Mouse (Mus musculus) intestine, embryonic 16.5 days (tissue): Measurements from ENCODE around the gene Fyn. TPM values are rescaled to one million over a fixed set of nuclear protein-coding genes. Genes with fewer than 3 reads are reported as not detected.

Source experiments
- ATAC-seq: fragments of 200-750 bp; cut with Nextera tagmentation; 2 replicates; pipeline ENCODE4 v1.8.0; 2017; ENCODE audit warnings: moderate TSS enrichment, moderate library complexity
- H3K27ac ChIP-seq: fragments of 300-500 bp; sonication (generic); 2 replicates; pipeline ENCODE4 v1.5.1; 2014; ENCODE audit warnings: mild to moderate bottlenecking, low read length
- H3K27me3 ChIP-seq: fragments of 300-500 bp; sonication (generic); replicated peaks from 2 replicates; pipeline ENCODE4 v1.6.1; 2014; ENCODE audit warnings: low read length, control low read depth, mixed read lengths; ENCODE audit not compliant: control insufficient read depth, insufficient read depth
- H3K36me3 ChIP-seq: fragments of 300-500 bp; sonication (generic); 2 replicates; pipeline ENCODE4 v1.6.1; 2014; ENCODE audit warnings: low read length, control low read depth; ENCODE audit not compliant: control insufficient read depth, insufficient read depth
- H3K4me1 ChIP-seq: fragments of 300-500 bp; sonication (generic); 2 replicates; pipeline ENCODE4 v1.6.1; 2014; ENCODE audit warnings: low read length, control low read depth, mixed read lengths; ENCODE audit not compliant: control insufficient read depth, insufficient read depth
- H3K4me2 ChIP-seq: fragments of 300-500 bp; sonication (generic); 2 replicates; pipeline ENCODE4 v1.6.1; 2014; ENCODE audit warnings: low read depth, low read length, control low read depth
- H3K4me3 ChIP-seq: fragments of 300-500 bp; sonication (generic); 2 replicates; pipeline ENCODE4 v1.5.1; 2014; ENCODE audit warnings: mild to moderate bottlenecking, low read length
- H3K9ac ChIP-seq: fragments of 300-500 bp; sonication (generic); 2 replicates; pipeline ENCODE4 v1.6.1; 2014; ENCODE audit warnings: low read depth, low read length
- H3K9me3 ChIP-seq: fragments of 300-500 bp; sonication (generic); 2 replicates; pipeline ENCODE4 v1.6.1; 2016; ENCODE audit warnings: low read length, control low read depth; ENCODE audit not compliant: control insufficient read depth
- WGBS: fragments of 180-500 bp; shearing (Covaris S2); extraction: QIAGEN DNeasy Blood & Tissue Kit; methylation state at CpG from one replicate; pipeline ENCODE4 v1.1.7; 2014; 5-methylcytosine and 5-hydroxymethylcytosine counted together
- polyA plus RNA-seq: library from polyadenylated mRNA; unstranded; fragments of >200 nt; fragmentation: Nextera tagmentation; extraction: Ambion mirVana; gene quantifications from 2 replicates; pipeline ENCODE4 v1.2.1, GENCODE M21; 2015

Fyn gene
- polyA plus RNA-seq, 1 experiment from 2014 or later: 16.1 TPM

DNA sequence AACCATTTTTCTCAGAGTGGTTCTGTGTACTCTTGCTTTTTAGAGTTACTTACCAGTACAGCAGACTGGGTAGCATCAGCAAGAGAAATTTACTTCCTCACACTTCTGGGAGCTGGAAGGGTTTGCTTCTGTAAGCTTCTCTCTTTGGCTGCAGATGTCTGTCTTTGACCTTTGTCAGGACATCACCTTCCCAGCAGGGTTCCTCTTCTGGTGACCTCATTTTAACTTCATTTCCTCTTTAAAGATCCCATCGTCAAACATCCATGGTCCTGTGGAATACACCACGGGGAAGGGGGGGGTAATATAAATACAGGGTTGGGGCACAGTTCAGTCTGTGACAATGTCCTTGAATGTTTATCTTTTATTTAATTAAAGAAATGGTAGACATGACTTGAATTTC, 74.5 kb downstream of the Fyn start:
- no peaks in the 10 kb centered on the region for H3K36me3 ChIP-seq
- no peaks in the 10 kb centered on the region for H3K4me1 ChIP-seq
- WGBS: 54% methylated on average over 2 of the region's 2 CpGs
- H3K4me3 ChIP-seq: no peak overlapping the region
- no peak overlapping the region for H3K4me2 ChIP-seq
- no peak overlapping the region for H3K9ac ChIP-seq
- H3K9me3 ChIP-seq: no peaks in the 10 kb centered on the region
- no peaks in the 10 kb centered on the region for H3K27me3 ChIP-seq
- no peak overlapping the region for H3K27ac ChIP-seq
- no peak for ATAC-seq

DNA sequence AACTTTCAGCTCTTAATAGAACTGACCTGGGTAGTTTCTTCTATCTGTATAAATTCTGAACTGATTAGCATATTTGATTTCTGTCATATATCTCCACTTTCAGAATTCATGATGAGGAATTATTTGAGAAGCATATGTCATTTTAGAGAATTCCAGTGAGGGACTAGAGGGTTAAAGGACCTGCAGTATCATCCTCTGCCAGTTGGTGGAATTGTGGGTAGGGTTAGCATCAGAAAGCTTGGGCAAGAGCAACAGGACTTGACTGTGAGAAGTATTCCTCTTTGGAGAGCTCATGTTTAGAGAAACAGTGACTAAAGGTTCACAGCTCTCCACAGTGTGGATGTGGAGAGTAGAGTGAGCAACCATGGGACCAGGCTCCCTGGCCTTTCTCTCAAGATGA, 75.3 kb downstream of the Fyn start:
- H3K4me1 ChIP-seq: 0 out of 2 replicates have a peak, but pooled peaks cover 2% of the 10 kb centered on the region
- no peak for ATAC-seq
- H3K27me3 ChIP-seq: no peaks in the 10 kb centered on the region
- no peaks in the 10 kb centered on the region for H3K9me3 ChIP-seq
- no peak overlapping the region for H3K4me2 ChIP-seq
- H3K9ac ChIP-seq: no peak overlapping the region
- H3K4me3 ChIP-seq: no peak overlapping the region
- H3K27ac ChIP-seq: no peak overlapping the region
- no peaks in the 10 kb centered on the region for H3K36me3 ChIP-seq

DNA sequence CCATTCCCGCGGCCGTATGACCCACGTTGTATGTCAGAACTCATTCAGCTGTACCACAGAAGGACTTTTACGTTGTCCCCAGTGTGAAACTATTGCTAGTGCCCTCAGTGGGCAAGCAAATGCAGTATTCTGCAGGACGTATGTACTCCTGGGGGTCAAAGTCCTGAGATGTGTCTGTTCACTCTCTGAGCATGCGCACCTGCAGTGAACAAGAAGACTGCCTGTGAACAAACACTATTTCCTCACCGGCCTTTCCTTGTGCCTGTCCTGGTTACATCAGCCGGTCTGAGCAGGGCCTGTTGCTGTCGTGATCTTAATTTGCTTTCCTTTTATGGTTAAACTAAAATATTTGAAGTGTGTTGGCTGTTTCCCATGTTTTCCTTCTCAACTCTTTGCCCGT, 77.2 kb downstream of the Fyn start:
- ATAC-seq: peak; percentile 74
- 72% methylated on average over 11 of the region's 11 CpGs for WGBS
- Histone ChIP-seq H3K9me3 (no peaks in the 10 kb centered on the region), H3K27me3 (no peaks in the 10 kb centered on the region), H3K9ac (no peak overlapping the region), H3K4me1 (peaks cover 18% of the 10 kb centered on the region), H3K36me3 (no peaks in the 10 kb centered on the region), H3K27ac (no peak overlapping the region), H3K4me2 (no peak overlapping the region), H3K4me3 (no peak overlapping the region)

DNA sequence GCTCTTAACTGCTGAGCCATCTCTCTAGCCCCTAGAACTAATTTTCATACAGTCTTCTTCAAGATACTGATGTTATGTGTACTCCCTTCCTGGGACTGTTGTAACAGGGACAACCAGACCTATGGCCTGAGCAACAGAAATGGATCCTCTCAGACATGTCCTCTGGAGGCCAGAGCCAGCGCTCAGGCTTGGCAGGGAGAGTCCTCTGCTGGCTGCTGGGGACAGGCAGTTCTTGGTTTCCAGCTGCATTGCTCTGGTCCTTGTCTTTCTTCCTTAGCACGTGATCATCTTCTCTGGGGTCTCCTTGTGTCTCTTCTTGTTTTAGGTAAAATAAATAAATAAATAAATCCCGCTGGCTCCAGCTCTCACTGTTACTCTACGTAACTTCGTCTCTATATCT, 78.1 kb downstream of the Fyn start:
- no peak for ATAC-seq
- Histone ChIP-seq H3K4me2 (no peak overlapping the region), H3K4me3 (no peak overlapping the region), H3K9me3 (no peaks in the 10 kb centered on the region), H3K4me1 (peaks cover 22% of the 10 kb centered on the region), H3K27ac (no peak overlapping the region), H3K9ac (no peak overlapping the region), H3K36me3 (no peaks in the 10 kb centered on the region), H3K27me3 (no peaks in the 10 kb centered on the region)
- 92% methylated on average over 5 of the region's 5 CpGs for WGBS

DNA sequence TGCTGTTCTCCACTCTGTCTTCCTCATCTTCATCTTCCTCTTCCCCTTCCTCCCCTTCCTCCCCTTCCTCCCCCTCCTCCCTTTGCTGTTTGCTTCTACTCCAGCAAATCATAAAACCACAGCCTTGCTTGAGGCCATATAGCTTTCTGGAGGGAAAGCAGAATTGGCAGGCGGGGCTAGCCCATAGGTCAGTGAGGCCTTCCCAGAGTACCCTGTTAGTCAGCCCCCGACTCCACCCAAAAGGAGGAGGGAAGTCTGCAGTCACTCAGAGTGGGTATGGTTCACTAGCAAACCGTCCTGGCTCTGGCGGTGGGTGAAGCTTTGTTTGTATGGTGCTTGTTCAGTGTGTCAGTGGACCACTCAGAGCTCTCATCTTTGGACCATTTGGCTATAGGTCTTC, 80.5 kb downstream of the Fyn start:
- Histone ChIP-seq H3K27me3 (no peaks in the 10 kb centered on the region), H3K9me3 (no peaks in the 10 kb centered on the region), H3K36me3 (no peaks in the 10 kb centered on the region), H3K4me1 (peaks cover 22% of the 10 kb centered on the region), H3K4me2 (no peak overlapping the region), H3K9ac (no peak overlapping the region), H3K27ac (peak overlapping the region; percentile 25; the same call in 1 of the 2 replicates), H3K4me3 (no peak overlapping the region)
- ATAC-seq: peak; percentile 74
- 43% methylated on average over 4 of the region's 4 CpGs for WGBS

DNA sequence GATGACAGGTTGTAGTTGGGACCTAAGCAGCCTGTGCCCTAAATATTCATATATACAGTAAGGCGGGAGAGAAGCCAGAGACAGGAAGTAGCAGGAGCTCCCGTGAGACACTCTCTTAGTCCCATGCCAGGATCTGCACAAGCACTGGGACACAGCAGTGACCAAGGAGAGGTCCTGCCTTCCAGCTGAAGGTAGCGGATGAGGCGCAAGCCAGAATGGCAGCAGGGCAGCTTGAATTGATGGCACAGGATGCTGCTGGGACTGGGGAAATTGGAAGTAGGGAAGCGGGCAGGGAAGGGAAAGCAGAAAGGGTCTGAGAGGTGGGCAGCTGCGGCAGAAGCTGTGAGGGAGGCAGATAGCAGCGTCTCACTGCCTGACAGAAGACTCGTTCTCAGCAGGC, 81.7 kb downstream of the Fyn start:
- Histone ChIP-seq H3K27ac (peak overlapping the region; percentile 60), H3K4me3 (no peak overlapping the region), H3K4me1 (peaks cover 22% of the 10 kb centered on the region), H3K4me2 (no peak overlapping the region), H3K9me3 (no peaks in the 10 kb centered on the region), H3K36me3 (no peaks in the 10 kb centered on the region), H3K27me3 (no peaks in the 10 kb centered on the region), H3K9ac (peak overlapping the region; percentile 46; the same call in 1 of the 2 replicates)
- no peak for ATAC-seq
- WGBS: 68% methylated on average over 8 of the region's 8 CpGs

DNA sequence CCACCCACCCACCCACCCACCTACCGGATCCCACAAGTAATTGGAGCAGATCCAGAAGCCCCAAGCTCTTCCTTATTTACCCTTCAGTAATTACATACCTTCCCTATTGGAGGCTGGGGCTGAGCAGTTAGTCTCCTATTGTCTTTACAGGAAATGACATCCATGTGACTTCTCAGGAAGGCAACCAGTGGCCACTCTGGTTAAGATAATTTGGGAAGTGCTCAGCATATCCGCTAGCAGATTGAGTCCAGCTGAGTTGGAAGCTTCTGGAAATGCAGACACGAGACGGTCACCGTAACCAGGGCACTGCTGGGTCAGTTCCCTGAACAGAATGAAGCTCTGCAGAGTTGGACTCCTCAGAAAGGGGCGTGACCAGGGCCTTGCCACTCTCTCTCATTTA, 82.4 kb downstream of the Fyn start:
- H3K4me3 ChIP-seq: no peak overlapping the region
- 58% methylated on average over 6 of the region's 6 CpGs for WGBS
- no peaks in the 10 kb centered on the region for H3K36me3 ChIP-seq
- H3K4me1 ChIP-seq: peaks cover 22% of the 10 kb centered on the region
- no peak overlapping the region for H3K4me2 ChIP-seq
- H3K9ac ChIP-seq: no peak overlapping the region
- no peaks in the 10 kb centered on the region for H3K27me3 ChIP-seq
- H3K9me3 ChIP-seq: no peaks in the 10 kb centered on the region
- peak; percentile 47 for ATAC-seq
- H3K27ac ChIP-seq: 0 out of 2 replicates have a peak overlapping the region, but pooled peaks have one; percentile 10

DNA sequence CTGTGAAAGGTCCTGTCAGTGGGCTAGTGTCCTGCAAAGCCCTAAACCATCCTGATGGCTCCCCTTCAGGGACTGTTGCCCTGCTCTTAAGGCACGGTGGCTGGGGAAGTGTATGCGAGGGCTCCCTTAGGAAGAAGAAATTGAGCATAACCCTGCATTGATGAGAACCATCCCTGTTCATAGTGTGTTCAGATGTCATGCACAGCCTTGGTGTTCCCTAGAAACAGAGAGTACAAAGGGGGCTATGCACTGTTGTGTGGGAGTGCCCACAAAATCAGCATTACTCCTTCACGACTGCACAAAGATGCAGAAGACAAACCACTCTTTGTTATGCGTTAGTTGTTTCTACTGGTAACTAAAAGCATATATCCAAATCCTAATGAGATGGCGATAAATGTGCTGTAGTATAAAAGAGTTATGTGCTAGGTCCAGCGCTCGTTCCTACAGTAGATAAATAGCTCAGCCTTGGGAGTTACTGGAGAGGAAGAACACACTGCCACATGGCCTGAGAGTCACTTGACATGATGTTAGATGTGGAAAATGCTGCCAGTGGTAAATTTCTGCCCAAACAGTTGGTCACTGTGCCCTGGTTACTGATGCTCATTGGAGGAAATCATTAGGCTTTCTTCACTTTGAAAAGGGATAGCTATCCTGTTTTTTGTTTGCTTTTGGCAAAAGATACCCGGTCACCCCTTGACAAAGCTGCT, 83.4 kb downstream of the Fyn start:
- H3K27ac ChIP-seq: no peak overlapping the region
- H3K4me3 ChIP-seq: no peak overlapping the region
- no peak for ATAC-seq
- peaks cover 22% of the 10 kb centered on the region for H3K4me1 ChIP-seq
- H3K27me3 ChIP-seq: no peaks in the 10 kb centered on the region
- H3K9ac ChIP-seq: no peak overlapping the region
- no peaks in the 10 kb centered on the region for H3K9me3 ChIP-seq
- no peak overlapping the region for H3K4me2 ChIP-seq
- 76% methylated on average over 8 of the region's 8 CpGs for WGBS
- no peaks in the 10 kb centered on the region for H3K36me3 ChIP-seq

DNA sequence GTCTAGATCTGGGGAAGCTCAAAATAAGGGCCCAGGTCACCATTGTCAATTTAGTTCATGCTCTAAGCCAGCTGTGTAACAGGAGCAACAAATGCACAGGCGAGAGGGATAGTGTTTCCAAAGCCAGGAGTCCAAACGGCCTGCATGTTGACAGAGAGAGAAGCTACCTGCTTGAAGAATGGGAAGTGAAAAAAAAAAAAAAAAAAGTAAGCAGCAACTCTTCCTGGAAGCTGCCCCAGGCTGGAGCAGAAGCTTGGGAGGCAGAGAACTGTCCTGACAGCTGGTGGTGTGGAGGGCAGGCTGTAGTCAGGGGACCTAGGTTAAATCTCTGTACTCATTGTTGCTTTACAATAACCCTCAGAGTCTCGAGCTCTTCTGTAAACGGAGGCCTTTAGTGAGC, 86.7 kb downstream of the Fyn start:
- no peaks in the 10 kb centered on the region for H3K9me3 ChIP-seq
- H3K4me1 ChIP-seq: peaks cover 17% of the 10 kb centered on the region
- whole genome bisulfite sequencing: 62% methylated on average over 4 of the region's 4 CpGs
- no peak overlapping the region for H3K9ac ChIP-seq
- H3K36me3 ChIP-seq: no peaks in the 10 kb centered on the region
- no peak overlapping the region for H3K4me2 ChIP-seq
- no peak overlapping the region for H3K4me3 ChIP-seq
- ATAC-seq: no peak
- H3K27me3 ChIP-seq: no peaks in the 10 kb centered on the region
- no peak overlapping the region for H3K27ac ChIP-seq
